Mouse (Mus musculus) c-Kit-positive CD71-positive TER-119-positive erythroid progenitor cells, embryonic 14.5 days (primary cell): ENCODE data around the gene Ptges2.
A peak's percentile ranks its signal among the peaks of the same experiment; 100 is the strongest.

Experiments
- DNase-seq: peaks from one replicate; pipeline ENCODE4 v3.0.0-alpha.2; 2013; ENCODE audit warnings: low spot score

Ptges2 gene

DNA sequence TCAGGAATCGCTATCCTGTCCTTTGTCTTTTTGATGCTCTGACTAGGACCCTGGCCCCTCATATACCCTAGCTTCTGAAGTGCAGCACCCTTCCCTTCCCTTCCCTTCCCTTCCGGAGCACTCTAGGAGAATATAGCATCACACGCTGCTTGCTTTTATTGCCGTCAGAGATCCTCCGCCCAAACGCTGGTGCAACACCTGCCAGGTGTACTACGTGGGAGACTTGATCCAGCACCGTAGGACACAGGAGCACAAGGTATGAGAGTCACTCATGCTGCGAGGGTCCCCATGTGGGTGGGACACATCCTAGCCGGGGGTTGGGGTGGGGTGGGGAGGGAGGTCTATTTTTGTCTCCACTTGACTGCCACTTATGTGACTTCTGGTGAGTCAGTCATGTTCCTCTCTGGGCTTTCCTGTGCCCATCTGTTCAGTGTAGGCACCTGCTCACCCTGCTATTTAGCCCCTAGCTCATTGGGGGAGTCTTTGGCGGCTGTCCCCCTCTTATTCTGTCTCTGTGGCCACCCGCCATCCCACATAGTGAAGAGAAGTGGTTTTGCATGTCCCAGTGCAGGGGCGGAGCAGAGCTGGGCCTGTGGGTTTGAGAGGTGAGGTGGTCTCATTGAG lies 20.3 kb upstream of the Ptges2 start:
- no peak for DNase-seq

DNA sequence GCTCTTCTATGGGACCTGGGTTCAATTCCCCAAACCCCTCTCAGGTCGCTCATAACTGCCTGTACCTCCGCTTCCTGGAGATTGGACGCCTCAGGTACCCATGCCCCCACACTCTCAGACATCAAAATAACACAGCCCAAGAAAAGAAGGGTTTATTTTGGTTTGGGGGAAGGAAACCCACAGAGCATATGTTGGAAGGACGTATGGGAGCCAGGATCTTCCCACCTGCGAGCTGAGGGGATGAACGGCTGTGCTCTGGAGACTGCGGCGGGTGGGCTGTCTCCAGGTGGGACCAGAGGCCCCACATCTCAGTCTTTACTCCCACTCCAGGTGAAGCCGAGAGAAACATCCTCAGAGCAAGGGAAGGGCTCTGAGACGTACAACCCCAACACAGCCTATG lies 18.7 kb upstream of the Ptges2 start:
- no peak for DNase-seq

DNA sequence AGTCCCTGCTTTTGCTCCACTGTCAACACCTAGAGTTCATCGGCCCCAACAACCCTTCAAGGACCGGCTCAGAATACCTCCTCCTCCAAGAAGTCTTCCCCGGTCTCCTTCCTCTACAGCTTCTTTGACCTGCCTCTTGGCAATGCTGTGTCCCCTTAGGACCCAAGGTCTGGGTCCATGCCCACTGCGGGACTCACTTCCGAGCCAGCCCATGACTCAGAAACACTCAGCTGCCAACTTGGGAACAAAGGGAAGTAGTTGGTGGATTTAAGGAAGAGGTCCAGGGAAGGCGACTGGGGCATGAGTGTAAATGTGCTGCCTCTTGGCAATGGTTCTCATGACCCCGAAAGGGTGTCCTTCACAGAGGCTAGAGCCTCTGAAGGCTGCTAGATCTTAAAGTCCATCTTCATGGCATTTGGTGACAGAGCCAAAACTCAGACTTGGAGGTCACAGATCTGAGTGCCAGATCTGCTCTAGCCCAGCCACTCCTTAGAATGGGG lies 15.6 kb upstream of the Ptges2 start:
- DNase-seq = no peak

GRCm38 (mm10) chr2:32381141-32381774 lies 14.4 kb upstream of the Ptges2 start:
- peak; percentile 28 for DNase-seq

- peak; percentile 97 for DNase-seq
Measured at GRCm38 (mm10) chr2:32381775-32382223, 13.9 kb upstream of the Ptges2 start, which contains the start of gene 1110008P14Rik. Gene 1110008P14Rik (minus strand): TSS chr2:32381938.

- DNase-seq = no peak
Measured at GRCm38 (mm10) chr2:32382689-32383088, 13.0 kb upstream of the Ptges2 start.

- DNase-seq = no peak
Measured at GRCm38 (mm10) chr2:32387706-32388490, 7.8 kb upstream of the Ptges2 start, which contains the start of gene Lcn2. Gene Lcn2 (minus strand): TSS chr2:32388252.

- DNase-seq = no peak
Measured at GRCm38 (mm10) chr2:32389157-32389556, 6.5 kb upstream of the Ptges2 start.

DNA sequence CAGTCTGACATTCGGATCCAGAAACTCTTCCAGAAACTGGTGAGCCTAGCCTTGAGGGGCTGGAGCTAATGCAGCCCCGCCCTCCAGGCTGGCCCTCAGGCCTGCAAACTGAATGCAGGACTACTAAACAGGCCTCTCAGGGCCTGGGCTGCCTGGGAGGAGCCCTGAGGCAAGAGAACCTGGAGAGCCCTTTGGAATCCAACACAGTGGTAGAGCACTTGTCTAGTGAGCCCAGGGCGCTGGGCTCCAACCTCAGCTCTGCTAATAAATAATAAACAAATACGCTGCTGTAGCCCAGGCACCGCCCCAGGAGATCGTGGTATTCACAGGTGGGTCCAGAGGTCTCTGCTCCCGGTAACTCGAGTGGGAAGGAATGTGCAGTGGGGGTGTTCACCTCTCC lies 4.8 kb upstream of the Ptges2 start:
- no peak for DNase-seq

DNA sequence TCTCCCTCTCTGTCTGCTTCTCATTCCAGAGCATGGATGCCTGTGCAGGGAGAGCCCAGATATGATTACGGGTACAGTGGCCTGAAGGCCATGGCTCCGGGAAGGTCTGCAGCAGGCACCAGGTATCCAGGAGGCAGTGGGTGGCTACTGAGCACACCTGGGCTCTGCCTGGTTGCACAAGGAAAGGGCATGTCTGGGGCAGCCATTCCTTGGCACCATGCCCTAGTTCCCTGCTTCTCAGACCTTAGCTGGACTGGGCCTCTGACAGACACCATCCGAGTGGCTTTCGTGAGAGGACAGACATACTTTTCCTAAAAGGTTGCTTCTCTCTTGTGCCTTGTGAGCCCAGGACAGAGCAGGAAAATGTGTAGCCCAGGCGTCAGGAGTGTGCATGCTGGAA lies 3.6 kb upstream of the Ptges2 start:
- DNase-seq = no peak

DNA sequence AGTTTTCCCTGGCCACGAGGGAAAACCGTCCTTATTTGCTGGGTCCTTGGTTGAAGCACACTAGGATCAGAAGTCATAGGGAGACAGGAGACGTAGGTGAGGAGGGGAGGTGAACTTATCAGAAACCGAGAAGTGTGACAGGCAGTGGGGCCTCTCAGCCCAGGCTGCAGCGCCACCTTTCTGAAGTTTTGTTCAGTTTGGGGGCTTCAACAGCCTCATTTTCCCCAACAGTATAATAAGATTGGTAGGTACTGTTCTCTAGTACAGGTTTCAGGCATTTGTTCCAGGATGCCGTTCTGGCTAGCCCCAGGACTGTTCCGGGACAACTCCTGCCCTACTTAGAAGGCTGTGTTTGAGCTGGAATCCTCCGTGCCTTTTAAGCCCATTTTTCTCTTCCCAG lies 723 bp upstream of the Ptges2 start:
- peak; percentile 59 for DNase-seq

- DNase-seq = peak; percentile 83
Measured at GRCm38 (mm10) chr2:32395946-32396621, 388 bp downstream of the Ptges2 start.

DNA sequence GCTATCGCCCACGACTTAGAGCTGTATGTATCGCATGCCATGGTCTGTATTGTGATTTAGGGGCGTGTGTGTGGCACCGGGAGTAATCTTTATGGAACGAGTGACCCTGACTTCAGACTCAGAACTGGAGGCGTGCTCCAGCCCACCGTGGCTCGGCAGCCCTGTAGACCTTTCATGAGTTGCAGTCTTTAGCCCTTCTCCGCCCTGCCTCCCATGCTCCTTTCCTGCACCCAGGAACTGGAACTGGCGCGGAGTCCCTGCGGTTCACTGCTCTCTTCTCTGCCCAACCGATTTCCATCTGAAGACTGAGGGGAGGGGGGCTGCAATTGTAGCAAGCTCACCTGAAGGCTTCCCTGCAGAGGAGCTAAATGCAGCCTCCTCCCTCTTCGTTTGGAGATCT lies 999 bp downstream of the Ptges2 start:
- no peak for DNase-seq

DNA sequence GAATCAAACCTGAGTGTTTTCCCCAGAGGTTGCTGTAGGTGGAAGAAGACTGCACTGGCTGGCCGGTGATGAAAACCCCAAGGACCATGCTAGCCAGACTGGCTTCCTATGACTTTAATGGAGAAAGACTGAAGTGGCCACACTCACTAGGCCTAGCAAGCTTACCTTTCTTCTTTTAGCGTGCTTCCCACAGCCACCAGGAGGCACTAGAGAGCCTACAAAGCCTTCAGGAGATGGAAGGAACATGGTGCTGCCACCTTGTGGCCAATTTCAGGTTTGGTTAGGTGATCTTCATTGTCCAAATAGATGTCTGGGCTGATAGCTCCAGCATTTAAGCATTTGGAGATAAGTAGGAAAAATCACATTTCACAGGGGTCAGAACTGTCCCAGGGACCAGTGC lies 9.0 kb downstream of the Ptges2 start:
- DNase-seq = peak; percentile 98

- DNase-seq = no peak
Measured at GRCm38 (mm10) chr2:32407144-32407824, 11.6 kb downstream of the Ptges2 start.

GRCm38 (mm10) chr2:32408429-32409424 lies 13.0 kb downstream of the Ptges2 start:
- DNase-seq = no peak

DNA sequence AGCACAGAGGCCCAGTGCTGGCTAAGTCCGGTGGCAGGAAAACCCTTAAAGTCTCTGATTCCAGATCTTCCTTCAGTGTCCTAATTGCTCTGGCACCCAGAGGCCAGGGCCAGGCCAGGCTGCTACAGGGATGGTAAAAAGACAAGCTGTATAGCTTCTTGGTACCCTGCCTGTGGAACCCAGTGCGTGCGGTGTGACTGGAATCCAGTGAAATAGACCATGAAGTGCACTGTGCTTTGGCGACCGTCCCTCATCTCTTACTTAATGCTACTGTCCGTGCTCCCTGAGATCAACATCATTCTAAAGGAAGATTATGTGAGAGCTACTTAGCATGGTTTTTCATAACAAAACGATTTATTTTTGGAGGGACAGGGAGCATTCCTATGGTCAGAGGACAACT lies 15.7 kb downstream of the Ptges2 start:
- DNase-seq = no peak

GRCm38 (mm10) chr2:32412742-32413531 lies 17.2 kb downstream of the Ptges2 start:
- DNase-seq = no peak

- DNase-seq = no peak
Measured at GRCm38 (mm10) chr2:32413936-32414335, 18.2 kb downstream of the Ptges2 start.

GRCm38 (mm10) chr2:32415801-32416200 lies 20.1 kb downstream of the Ptges2 start:
- DNase-seq = no peak
